Mouse (Mus musculus): Measurements from ENCODE around the gene Mrpl47. TPM values are rescaled to one million over a fixed set of nuclear protein-coding genes. Genes with fewer than 3 reads are reported as not detected.

Gene Mrpl47
- polyA plus RNA-seq, 1 experiment from 2014 or later, result 40.4 TPM

DNA sequence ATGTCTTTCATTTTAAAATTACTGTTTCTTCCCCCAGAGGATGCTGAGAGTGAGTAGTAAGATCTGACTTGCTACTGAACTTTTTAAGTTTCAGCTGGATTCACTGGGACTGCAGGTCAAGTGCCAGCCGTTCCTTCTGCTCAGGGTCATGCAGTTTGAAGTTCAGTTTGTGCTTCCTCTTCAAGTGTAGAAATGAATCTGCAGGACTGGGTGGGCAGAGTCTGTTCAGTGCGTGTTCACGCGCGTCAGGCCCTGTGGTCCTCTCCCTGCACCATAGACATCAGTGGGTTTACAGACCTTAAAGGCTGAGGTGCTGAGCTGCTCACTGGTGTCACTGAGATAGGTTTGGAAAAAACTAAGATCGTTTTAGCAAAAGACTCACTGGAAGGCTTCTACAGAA lies 7.6 kb upstream of the Mrpl47 start:
- Histone ChIP-seq H3K4me1 (replicated peaks; ENCODE audit: control insufficient read depth, insufficient read depth, low read length) (no peaks in the 10 kb centered on the region), H3K9ac (ENCODE audit: low read length) (no peak overlapping the region), H3K4me3 (ENCODE audit: low read depth, low read length) (no peak overlapping the region), H3K27ac (ENCODE audit: low read depth) (no peak overlapping the region), H3K36me3 (ENCODE audit: control insufficient read depth, insufficient read depth, low read length) (peaks cover 70% of the 10 kb centered on the region), H3K27me3 (replicated peaks; ENCODE audit: control insufficient read depth, insufficient read depth, low read length) (no peaks in the 10 kb centered on the region), H3K4me2 (ENCODE audit: low read length) (no peak overlapping the region), H3K9me3 (ENCODE audit: control insufficient read depth, low read length) (no peaks in the 10 kb centered on the region)
- DNase-seq (ENCODE audit: low spot score), result no peak
- WGBS, result 94% methylated on average over 6 of the region's 6 CpGs
- no peak for ATAC-seq (replicated peaks; ENCODE audit: low FRiP score, low TSS enrichment, low read depth)

DNA sequence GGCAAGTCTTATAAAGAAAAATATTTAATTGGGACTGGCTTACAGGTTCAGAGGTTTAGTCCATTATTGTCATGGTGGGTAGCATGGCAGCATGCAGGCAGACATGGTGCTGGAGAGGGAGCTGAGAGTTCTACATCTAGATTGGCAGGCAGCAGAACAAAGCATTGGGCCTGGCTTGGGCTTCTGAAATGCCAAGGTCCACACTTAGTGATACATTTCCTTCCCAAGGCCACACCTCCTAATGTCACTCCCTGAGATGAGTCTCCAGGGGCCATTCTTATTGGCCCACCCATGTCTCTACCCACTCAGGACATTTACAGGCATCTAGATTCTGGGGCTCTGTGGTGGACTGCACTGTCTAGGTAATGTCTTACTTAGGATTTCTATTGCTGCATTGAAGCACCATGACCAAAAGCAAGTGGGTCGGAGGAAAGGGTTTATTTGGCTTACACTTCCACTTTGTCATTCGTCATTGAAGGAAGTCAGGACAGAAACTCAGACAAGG lies 4.9 kb upstream of the Mrpl47 start:
- ATAC-seq (replicated peaks; ENCODE audit: low FRiP score, low TSS enrichment, low read depth), result no peak
- WGBS, result 79% methylated on average over 2 of the region's 2 CpGs

DNA sequence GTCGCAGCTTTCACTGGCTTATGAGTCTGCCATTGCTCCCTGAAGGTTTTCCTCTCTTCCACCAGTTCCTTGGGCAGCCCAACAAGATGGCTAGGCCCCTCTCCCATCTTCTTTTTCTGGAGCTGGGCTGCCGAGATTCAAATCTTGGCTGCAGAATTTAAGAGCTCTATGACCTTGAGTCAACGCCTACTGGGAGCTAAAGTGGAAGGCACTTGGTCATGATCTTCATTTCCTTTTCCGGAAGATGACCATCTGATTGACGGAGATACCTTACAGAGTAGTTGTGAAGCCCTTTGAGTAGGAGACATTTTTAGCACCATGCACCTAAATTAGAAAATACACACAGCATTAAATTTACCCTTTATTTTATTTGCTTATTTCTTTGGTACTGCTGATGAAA lies 1.1 kb upstream of the Mrpl47 start:
- no peak overlapping the region for H3K9ac ChIP-seq (ENCODE audit: low read length)
- peaks cover 11% of the 10 kb centered on the region for H3K4me1 ChIP-seq (replicated peaks; ENCODE audit: control insufficient read depth, insufficient read depth, low read length)
- H3K9me3 ChIP-seq (ENCODE audit: control insufficient read depth, low read length), result no peaks in the 10 kb centered on the region
- H3K36me3 ChIP-seq (ENCODE audit: control insufficient read depth, insufficient read depth, low read length), result peaks cover 32% of the 10 kb centered on the region
- WGBS, result 91% methylated on average over 5 of the region's 5 CpGs
- no peaks in the 10 kb centered on the region for H3K27me3 ChIP-seq (replicated peaks; ENCODE audit: control insufficient read depth, insufficient read depth, low read length)
- no peak overlapping the region for H3K27ac ChIP-seq (ENCODE audit: low read depth)
- H3K4me2 ChIP-seq (ENCODE audit: low read length), result no peak overlapping the region
- no peak for ATAC-seq (replicated peaks; ENCODE audit: low FRiP score, low TSS enrichment, low read depth)
- H3K4me3 ChIP-seq (ENCODE audit: low read depth, low read length), result no peak overlapping the region
- no peak for DNase-seq (ENCODE audit: low spot score)

More for the DNA sequence above, 4.9 kb upstream of the Mrpl47 start:
- no peak overlapping the region for H3K27ac ChIP-seq (ENCODE audit: low read depth)
- no peak for DNase-seq (ENCODE audit: low spot score)
- H3K9ac ChIP-seq (ENCODE audit: low read length), result no peak overlapping the region
- H3K27me3 ChIP-seq (replicated peaks; ENCODE audit: control insufficient read depth, insufficient read depth, low read length), result no peaks in the 10 kb centered on the region
- H3K9me3 ChIP-seq (ENCODE audit: control insufficient read depth, low read length), result no peaks in the 10 kb centered on the region
- H3K4me1 ChIP-seq (replicated peaks; ENCODE audit: control insufficient read depth, insufficient read depth, low read length), result peaks cover 6% of the 10 kb centered on the region
- H3K4me3 ChIP-seq (ENCODE audit: low read depth, low read length), result no peak overlapping the region
- peaks cover 48% of the 10 kb centered on the region for H3K36me3 ChIP-seq (ENCODE audit: control insufficient read depth, insufficient read depth, low read length)
- H3K4me2 ChIP-seq (ENCODE audit: low read length), result no peak overlapping the region

DNA sequence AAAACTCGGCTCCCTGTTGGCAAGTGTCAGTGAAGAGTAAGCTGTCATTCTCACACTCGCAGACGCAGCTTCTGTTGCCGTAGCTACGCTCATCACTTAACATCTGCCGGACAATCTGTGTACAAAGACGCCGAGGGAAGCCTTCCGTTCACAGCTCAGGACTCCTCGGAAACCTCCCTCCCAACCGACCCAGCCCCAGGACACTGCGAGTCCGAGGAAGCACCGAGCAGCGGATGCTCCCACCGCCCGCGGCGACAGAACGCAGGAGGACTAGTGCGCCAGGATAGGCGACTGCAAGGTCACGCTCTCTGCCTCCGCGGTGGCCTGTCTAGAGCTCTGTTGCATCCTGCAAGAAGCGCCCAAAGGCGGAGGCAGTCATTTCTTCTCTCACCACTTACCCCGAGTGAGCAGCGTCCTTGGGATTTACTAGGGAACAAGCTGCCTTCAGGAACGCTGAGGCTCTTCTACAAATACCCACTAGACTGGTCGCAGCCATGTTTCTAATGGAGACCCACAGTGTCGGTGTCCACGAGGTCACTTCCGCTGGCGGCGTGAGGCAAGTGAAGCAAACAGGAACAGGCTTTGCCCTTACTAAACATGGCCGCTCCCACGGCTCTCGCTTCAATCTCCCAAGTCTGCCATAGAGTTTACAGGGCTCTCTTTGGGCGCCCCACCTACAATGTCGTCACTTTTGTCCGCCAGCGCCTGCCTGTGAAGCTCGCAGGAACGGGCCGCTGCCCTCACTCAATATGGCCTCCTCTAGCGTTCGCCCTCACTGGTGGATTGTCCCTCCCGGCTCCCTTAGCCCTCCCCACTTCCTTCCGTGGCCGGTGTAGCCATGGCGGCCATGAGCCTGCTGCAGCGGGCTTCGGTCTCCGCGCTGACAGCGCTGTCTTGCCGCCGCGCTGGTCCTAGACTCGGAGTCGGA lies 897 bp downstream of the Mrpl47 start, which contains the start of gene Ndufb5:
Gene Ndufb5, plus strand, starts transcription at position 747 of the 928 bp plus-strand sequence.
- Histone ChIP-seq H3K4me2 (ENCODE audit: low read length) (peak within 1 kb of the TSS; percentile 87), H3K27ac (ENCODE audit: low read depth) (peak within 1 kb of the TSS; percentile 80), H3K4me3 (ENCODE audit: low read depth, low read length) (peak within 1 kb of the TSS; percentile 98), H3K9ac (ENCODE audit: low read length) (peak within 1 kb of the TSS; percentile 84), H3K4me1 (replicated peaks; ENCODE audit: control insufficient read depth, insufficient read depth, low read length) (peaks cover 11% of the 10 kb centered on the region), H3K9me3 (ENCODE audit: control insufficient read depth, low read length) (no peaks in the 10 kb centered on the region), H3K36me3 (ENCODE audit: control insufficient read depth, insufficient read depth, low read length) (peaks cover 37% of the 10 kb centered on the region), H3K27me3 (replicated peaks; ENCODE audit: control insufficient read depth, insufficient read depth, low read length) (no peaks in the 10 kb centered on the region)
- peak; percentile 96 for ATAC-seq (replicated peaks; ENCODE audit: low FRiP score, low TSS enrichment, low read depth)
- under 1% methylated on average over 62 of the region's 62 CpGs for WGBS
- peak; percentile 96 for DNase-seq (ENCODE audit: low spot score)

DNA sequence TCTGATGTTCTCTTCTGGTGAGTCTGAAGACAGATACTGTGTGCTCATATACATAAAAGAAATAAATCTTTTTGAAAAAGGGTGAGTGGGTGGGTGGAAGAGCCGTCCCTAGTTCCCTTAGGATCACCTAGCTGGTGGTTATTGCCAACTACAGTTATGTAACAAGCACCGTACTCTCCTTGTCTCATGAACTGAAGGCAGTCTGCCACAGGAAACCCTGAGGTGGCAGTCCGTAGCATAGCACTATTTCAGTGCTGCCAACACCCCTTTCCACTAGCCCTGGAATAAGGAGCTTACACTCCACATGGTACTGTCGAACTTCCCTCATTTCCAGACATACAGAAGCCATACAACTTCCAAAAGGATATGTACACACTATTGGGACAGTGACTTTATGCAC lies 9.5 kb downstream of the Mrpl47 start:
- Histone ChIP-seq H3K4me3 (ENCODE audit: low read depth, low read length) (no peak overlapping the region), H3K4me1 (replicated peaks; ENCODE audit: control insufficient read depth, insufficient read depth, low read length) (no peaks in the 10 kb centered on the region), H3K27me3 (replicated peaks; ENCODE audit: control insufficient read depth, insufficient read depth, low read length) (no peaks in the 10 kb centered on the region), H3K4me2 (ENCODE audit: low read length) (no peak overlapping the region), H3K9ac (ENCODE audit: low read length) (no peak overlapping the region), H3K27ac (ENCODE audit: low read depth) (no peak overlapping the region), H3K9me3 (ENCODE audit: control insufficient read depth, low read length) (no peaks in the 10 kb centered on the region), H3K36me3 (ENCODE audit: control insufficient read depth, insufficient read depth, low read length) (peaks cover 86% of the 10 kb centered on the region)
- ATAC-seq (replicated peaks; ENCODE audit: low FRiP score, low TSS enrichment, low read depth) (no peak), DNase-seq (ENCODE audit: low spot score) (no peak)
- WGBS, result 81% methylated on average over 4 of the region's 4 CpGs

DNA sequence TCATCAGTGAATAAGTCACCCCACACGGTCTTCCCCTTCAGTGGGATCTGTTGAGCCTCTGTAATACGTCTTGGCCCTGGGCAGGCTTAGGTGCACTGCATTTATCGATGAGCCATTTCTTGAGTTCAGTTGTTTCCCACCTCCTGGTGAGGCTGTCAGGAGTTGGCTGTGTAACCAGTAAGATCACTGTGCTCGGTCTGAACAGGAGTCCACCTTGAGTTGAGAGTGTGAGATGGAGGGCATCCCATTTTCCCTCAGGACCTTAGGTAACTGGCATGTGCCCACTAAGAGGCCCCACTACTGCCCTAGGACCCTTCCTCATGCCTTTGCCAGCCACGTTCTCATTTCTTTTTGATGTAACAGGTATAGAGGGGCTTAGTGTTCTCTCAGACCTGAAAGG lies 11.5 kb downstream of the Mrpl47 start:
- H3K27me3 ChIP-seq (replicated peaks; ENCODE audit: control insufficient read depth, insufficient read depth, low read length), result no peaks in the 10 kb centered on the region
- H3K4me1 ChIP-seq (replicated peaks; ENCODE audit: control insufficient read depth, insufficient read depth, low read length), result no peaks in the 10 kb centered on the region
- H3K9ac ChIP-seq (ENCODE audit: low read length), result no peak overlapping the region
- no peaks in the 10 kb centered on the region for H3K9me3 ChIP-seq (ENCODE audit: control insufficient read depth, low read length)
- no peak for DNase-seq (ENCODE audit: low spot score)
- no peak overlapping the region for H3K27ac ChIP-seq (ENCODE audit: low read depth)
- no peak for ATAC-seq (replicated peaks; ENCODE audit: low FRiP score, low TSS enrichment, low read depth)
- WGBS, result 79% methylated on average over 5 of the region's 5 CpGs
- peaks cover 92% of the 10 kb centered on the region for H3K36me3 ChIP-seq (ENCODE audit: control insufficient read depth, insufficient read depth, low read length)
- H3K4me2 ChIP-seq (ENCODE audit: low read length), result no peak overlapping the region
- no peak overlapping the region for H3K4me3 ChIP-seq (ENCODE audit: low read depth, low read length)

DNA sequence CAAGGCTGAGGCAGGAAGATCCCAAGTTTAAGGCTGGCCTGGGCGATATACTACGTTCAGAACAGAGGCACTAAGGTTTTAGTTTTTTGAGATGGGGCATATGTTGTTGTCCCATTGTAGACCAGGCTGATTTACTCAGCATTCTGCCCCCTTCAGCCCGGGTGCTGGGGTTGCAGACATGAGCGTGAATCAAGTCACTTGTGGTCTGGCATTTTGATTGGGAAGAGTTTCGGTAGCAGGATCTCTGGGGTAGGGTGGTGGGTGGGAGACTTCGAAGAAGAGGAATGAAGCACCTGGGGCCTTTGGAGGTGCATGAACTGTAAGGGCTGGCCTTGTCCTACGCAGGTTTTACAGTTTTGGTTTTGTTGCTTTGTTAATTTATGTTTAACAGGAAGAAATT lies 13.2 kb downstream of the Mrpl47 start:
- Histone ChIP-seq H3K9me3 (ENCODE audit: control insufficient read depth, low read length) (no peaks in the 10 kb centered on the region), H3K4me3 (ENCODE audit: low read depth, low read length) (no peak overlapping the region), H3K4me1 (replicated peaks; ENCODE audit: control insufficient read depth, insufficient read depth, low read length) (no peaks in the 10 kb centered on the region), H3K27ac (ENCODE audit: low read depth) (no peak overlapping the region), H3K36me3 (ENCODE audit: control insufficient read depth, insufficient read depth, low read length) (peaks cover 92% of the 10 kb centered on the region), H3K27me3 (replicated peaks; ENCODE audit: control insufficient read depth, insufficient read depth, low read length) (no peaks in the 10 kb centered on the region), H3K9ac (ENCODE audit: low read length) (no peak overlapping the region), H3K4me2 (ENCODE audit: low read length) (no peak overlapping the region)
- ATAC-seq (replicated peaks; ENCODE audit: low FRiP score, low TSS enrichment, low read depth) (no peak), DNase-seq (ENCODE audit: low spot score) (no peak)
- 92% methylated on average over 7 of the region's 7 CpGs for WGBS

DNA sequence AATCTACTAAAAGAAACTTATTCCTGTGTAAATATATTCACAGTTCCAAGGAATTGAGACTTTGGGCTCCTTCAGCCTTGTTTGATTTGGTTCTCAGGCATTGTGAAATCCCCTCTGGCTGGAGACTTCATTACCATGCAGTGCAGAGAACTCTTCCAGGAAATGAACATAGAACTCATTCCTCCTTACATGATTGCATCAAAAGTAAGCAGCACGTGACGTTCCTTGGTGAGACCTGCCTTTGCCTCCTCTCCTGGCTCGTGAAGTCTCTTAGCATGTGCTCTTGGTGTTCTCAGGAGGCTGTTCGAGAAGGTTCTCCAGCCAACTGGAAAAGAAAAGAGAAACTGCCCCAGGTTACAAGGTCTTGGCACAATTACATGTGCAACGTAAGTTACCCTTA lies 19.1 kb downstream of the Mrpl47 start:
- Histone ChIP-seq H3K27ac (ENCODE audit: low read depth) (no peak overlapping the region), H3K4me3 (ENCODE audit: low read depth, low read length) (no peak overlapping the region), H3K36me3 (ENCODE audit: control insufficient read depth, insufficient read depth, low read length) (peaks cover 95% of the 10 kb centered on the region), H3K27me3 (replicated peaks; ENCODE audit: control insufficient read depth, insufficient read depth, low read length) (no peaks in the 10 kb centered on the region), H3K9ac (ENCODE audit: low read length) (no peak overlapping the region), H3K4me1 (replicated peaks; ENCODE audit: control insufficient read depth, insufficient read depth, low read length) (no peaks in the 10 kb centered on the region), H3K4me2 (ENCODE audit: low read length) (no peak overlapping the region), H3K9me3 (ENCODE audit: control insufficient read depth, low read length) (no peaks in the 10 kb centered on the region)
- WGBS, result 93% methylated on average over 5 of the region's 5 CpGs
- ATAC-seq (replicated peaks; ENCODE audit: low FRiP score, low TSS enrichment, low read depth) (no peak), DNase-seq (ENCODE audit: low spot score) (no peak)

Data from intestine, embryonic 14.5 days (tissue).